Mouse (Mus musculus) MEL (cell line): ENCODE data around the gene Olfr1043. TPM values are rescaled to one million over a fixed set of nuclear protein-coding genes. Genes with fewer than 3 reads are reported as not detected.

Source experiments
- DNase-seq: peaks from one replicate; pipeline ENCODE4 v3.0.0; 2011; ENCODE audit warnings: low read depth, low spot score
- H3K27ac ChIP-seq: 2 replicates; pipeline ENCODE4 v1.5.1; 2012; ENCODE audit warnings: low read depth, mild to moderate bottlenecking, control low read depth, low read length, moderate library complexity; ENCODE audit not compliant: control insufficient read depth
- H3K27me3 ChIP-seq, 2 experiments: fragments of 150-350 bp in 1 of 2; sonication (generic) in 1 of 2; 2 replicates each; pipeline ENCODE4 v1.6.1; 2012; ENCODE audit warnings: low read length in 2 of 2, mild to moderate bottlenecking in 2 of 2, improper control_type of control experiment in 1 of 2, moderate library complexity in 1 of 2; ENCODE audit not compliant: insufficient read depth in 2 of 2, control insufficient read depth in 1 of 2
- H3K36me3 ChIP-seq, 2 experiments: 2 replicates each; pipeline ENCODE4 v1.6.1; 2012 to 2014; ENCODE audit warnings: low read length in 2 of 2, improper control_type of control experiment in 1 of 2, inconsistent platforms in 1 of 2, mild to moderate bottlenecking in 1 of 2; ENCODE audit not compliant: insufficient read depth in 2 of 2, control insufficient read depth in 1 of 2
- H3K4me1 ChIP-seq, 2 experiments: fragments of 150-350 bp in 1 of 2; sonication (generic) in 1 of 2; 2 replicates each; pipeline ENCODE4 v1.6.1; 2012; ENCODE audit warnings: low read length in 2 of 2, improper control_type of control experiment in 1 of 2, mild to moderate bottlenecking in 1 of 2; ENCODE audit not compliant: insufficient read depth in 2 of 2, control insufficient read depth in 1 of 2
- H3K4me3 ChIP-seq, 2 experiments: fragments of 150-350 bp in 1 of 2; sonication (generic) in 1 of 2; 2 replicates each; pipeline ENCODE4 v1.5.1; 2012; ENCODE audit warnings: low read depth in 2 of 2, low read length in 2 of 2, mild to moderate bottlenecking in 2 of 2, moderate library complexity in 2 of 2, control low read depth in 1 of 2, improper control_type of control experiment in 1 of 2; ENCODE audit not compliant: control insufficient read depth in 1 of 2, insufficient read depth in 1 of 2
- H3K79me2 ChIP-seq: 2 replicates; pipeline ENCODE4 v1.6.1; 2012; ENCODE audit warnings: mild to moderate bottlenecking, low read length, moderate library complexity; ENCODE audit not compliant: control insufficient read depth, poor library complexity, insufficient read depth
- H3K9ac ChIP-seq: 2 replicates; pipeline ENCODE4 v1.6.1; 2012; ENCODE audit warnings: low read depth, mild to moderate bottlenecking, control low read depth, low read length, moderate library complexity; ENCODE audit not compliant: control insufficient read depth, poor library complexity, severe bottlenecking
- H3K9me3 ChIP-seq: fragments of 150-350 bp; sonication (generic); replicated peaks from 2 replicates; pipeline ENCODE4 v1.6.1; 2012; ENCODE audit warnings: mild to moderate bottlenecking, low read length, improper control_type of control experiment, moderate library complexity; ENCODE audit not compliant: insufficient read depth
- BHLHE40 ChIP-seq: IDR thresholded peaks from 2 replicates; pipeline ENCODE4 v1.6.1; 2012; ENCODE audit warnings: low read depth, mild to moderate bottlenecking, inconsistent platforms, low read length, improper control_type of control experiment, borderline replicate concordance
- CHD2 ChIP-seq: IDR thresholded peaks from 2 replicates; pipeline ENCODE4 v1.6.1; 2011; ENCODE audit warnings: low read length, improper control_type of control experiment
- CTCF ChIP-seq, 3 experiments: IDR thresholded peaks in 2 of 3; conservative IDR thresholded peaks in 1 of 3; 2 replicates each; pipeline ENCODE4 v1.5.1; 2011 to 2012; ENCODE audit warnings: low read length in 3 of 3, low read depth in 2 of 3, mild to moderate bottlenecking in 2 of 3, improper control_type of control experiment in 1 of 3, inconsistent platforms in 1 of 3, mixed read lengths in 1 of 3, moderate library complexity in 1 of 3; ENCODE audit not compliant: control insufficient read depth in 1 of 3, insufficient read depth in 1 of 3, poor library complexity in 1 of 3, severe bottlenecking in 1 of 3
- E2F4 ChIP-seq: IDR thresholded peaks from 2 replicates; pipeline ENCODE4 v1.6.1; 2011; ENCODE audit warnings: low read depth, low read length, improper control_type of control experiment, borderline replicate concordance
- ELF1 ChIP-seq: IDR thresholded peaks from 2 replicates; pipeline ENCODE4 v1.6.1; 2014; ENCODE audit warnings: low read depth, mild to moderate bottlenecking, inconsistent platforms, low read length, improper control_type of control experiment, moderate library complexity
- ETS1 ChIP-seq: IDR thresholded peaks from 2 replicates; pipeline ENCODE4 v1.6.1; 2012; ENCODE audit warnings: low read depth, mild to moderate bottlenecking, inconsistent platforms, low read length, improper control_type of control experiment, moderate library complexity
- GABPA ChIP-seq: IDR thresholded peaks from 2 replicates; pipeline ENCODE4 v1.6.1; 2012; ENCODE audit warnings: low read depth, mild to moderate bottlenecking, inconsistent platforms, low read length, improper control_type of control experiment, moderate library complexity
- MAX ChIP-seq: IDR thresholded peaks from 2 replicates; pipeline ENCODE4 v1.6.1; 2011; ENCODE audit warnings: low read length, improper control_type of control experiment
- MAZ ChIP-seq: IDR thresholded peaks from 2 replicates; pipeline ENCODE4 v1.6.1; 2012; ENCODE audit warnings: low read depth, mild to moderate bottlenecking, inconsistent platforms, low read length, improper control_type of control experiment
- MEF2A ChIP-seq: IDR thresholded peaks from 2 replicates; pipeline ENCODE4 v1.6.1; 2014; ENCODE audit warnings: low read depth, mild to moderate bottlenecking, inconsistent platforms, low read length, improper control_type of control experiment; ENCODE audit not compliant: poor library complexity, insufficient replicate concordance, severe bottlenecking; ENCODE audit errors: extremely low read depth
- MXI1 ChIP-seq: IDR thresholded peaks from 2 replicates; pipeline ENCODE4 v1.6.1; 2011; ENCODE audit warnings: mild to moderate bottlenecking, low read depth, low read length, improper control_type of control experiment
- POLR2AphosphoS2 ChIP-seq: IDR thresholded peaks from 2 replicates; pipeline ENCODE4 v1.6.1; 2011; ENCODE audit warnings: low read length, improper control_type of control experiment
- RAD21 ChIP-seq: IDR thresholded peaks from 2 replicates; pipeline ENCODE4 v1.6.1; 2011; ENCODE audit warnings: mild to moderate bottlenecking, low read depth, low read length, improper control_type of control experiment
- RCOR1 ChIP-seq: IDR thresholded peaks from 2 replicates; pipeline ENCODE4 v1.6.1; 2012; ENCODE audit warnings: low read depth, mild to moderate bottlenecking, inconsistent platforms, low read length, improper control_type of control experiment
- SMC3 ChIP-seq: IDR thresholded peaks from 2 replicates; pipeline ENCODE4 v1.6.1; 2011; ENCODE audit warnings: low read depth, low read length, improper control_type of control experiment
- TCF12 ChIP-seq: IDR thresholded peaks from 2 replicates; pipeline ENCODE4 v1.6.1; 2014; ENCODE audit warnings: low read depth, mild to moderate bottlenecking, inconsistent platforms, low read length, improper control_type of control experiment, moderate library complexity
- USF2 ChIP-seq, 2 experiments: IDR thresholded peaks; 2 replicates each; pipeline ENCODE4 v1.6.1; 2011 to 2012; ENCODE audit warnings: improper control_type of control experiment in 2 of 2, low read length in 2 of 2, borderline replicate concordance in 1 of 2, inconsistent platforms in 1 of 2, low read depth in 1 of 2, mild to moderate bottlenecking in 1 of 2; ENCODE audit not compliant: insufficient read depth in 1 of 2
- ZC3H11A ChIP-seq: IDR thresholded peaks from 2 replicates; pipeline ENCODE4 v1.6.1; 2012; ENCODE audit warnings: low read depth, mild to moderate bottlenecking, inconsistent platforms, low read length, improper control_type of control experiment
- ZMIZ1 ChIP-seq: IDR thresholded peaks from 2 replicates; pipeline ENCODE4 v1.6.1; 2012; ENCODE audit warnings: low read depth, mild to moderate bottlenecking, inconsistent platforms, low read length, improper control_type of control experiment, moderate library complexity
- polyA plus RNA-seq, 2 experiments: library from polyadenylated mRNA; stranded (reverse) in 1 of 2; unstranded in 1 of 2; fragments of >175 nt in 1 of 2; fragments of >200 nt in 1 of 2; gene quantifications; 2 replicates each; pipeline versions ENCODE4 v1.2.1 to v1.2.4; 2012; ENCODE audit warnings: low replicate concordance in 2 of 2, low read depth in 1 of 2; ENCODE audit not compliant: insufficient read length in 2 of 2, insufficient read depth in 1 of 2, missing spikeins in 1 of 2
- total RNA-seq: library from RNA; depleted of rRNA; stranded (reverse); fragments of 300-350 nt; gene quantifications from 2 replicates; pipeline ENCODE4 v1.2.3, GENCODE M21; 2012

Gene Olfr1043
- total and polyA plus RNA-seq, 3 experiments: not detected

GRCm38 (mm10) chr2:86195863-86196262 is 28.5 kb upstream of the Olfr1043 start:
- no peaks in the 10 kb centered on the region for H3K4me1 ChIP-seq
- no peak overlapping the region for H3K9ac ChIP-seq
- no peaks in the 10 kb centered on the region for H3K36me3 ChIP-seq
- no peak overlapping the region for H3K4me3 ChIP-seq
- H3K27me3 ChIP-seq: no peaks in the 10 kb centered on the region
- H3K79me2 ChIP-seq: no peaks in the 10 kb centered on the region
- TF ChIP-seq MEF2A (no peak), SMC3 (no peak)
- TF ChIP-seq, all 39 proteins: peak for 0
- H3K9me3 ChIP-seq: no peaks in the 10 kb centered on the region
- no peak overlapping the region for H3K27ac ChIP-seq
- DNase-seq: no peak

- Histone ChIP-seq H3K9me3 (no peaks in the 10 kb centered on the region), H3K4me1 (no peaks in the 10 kb centered on the region), H3K79me2 (no peaks in the 10 kb centered on the region), H3K27me3 (no peaks in the 10 kb centered on the region)
- no peak for DNase-seq
- TF ChIP-seq POLR2AphosphoS2 (no peak), RCOR1 (no peak), ELF1 (no peak), E2F4 (no peak), CTCF (IDR thresholded peaks at IDR 0.05 in 2 of 3, conservative IDR thresholded peaks at IDR 0.05 in 1 of 3; ENCODE audit: control insufficient read depth in 1 of 3, insufficient read depth in 1 of 3, low read depth in 2 of 3, low read length in 3 of 3, poor library complexity in 1 of 3, severe bottlenecking in 1 of 3) (no peak), ZC3H11A (no peak), RAD21 (no peak), BHLHE40 (no peak), USF2 (IDR thresholded peaks at IDR 0.05; ENCODE audit: borderline replicate concordance in 1 of 2, insufficient read depth in 1 of 2, low read depth in 1 of 2, low read length in 2 of 2) (no peak), CHD2 (no peak), MXI1 (no peak), MAZ (no peak), TCF12 (no peak), SMC3 (no peak), ZMIZ1 (no peak), GABPA (no peak), MAX (no peak), ETS1 (no peak)
- TF ChIP-seq, all 39 proteins: peak for 0
- no peak within 1 kb of the TSS for H3K4me3 ChIP-seq
- H3K9ac ChIP-seq: no peak within 1 kb of the TSS
- H3K27ac ChIP-seq: no peak within 1 kb of the TSS
- H3K36me3 ChIP-seq: no peaks in the 10 kb centered on the region
Measured at GRCm38 (mm10) chr2:86185583-86185982, 18.3 kb upstream of the Olfr1043 start, which contains the start of gene Olfr52. TSS of gene Olfr52 (minus strand) at chr2:86185683.
